Mouse (Mus musculus): ENCODE results near the gene S100pbp.

S100pbp gene
- long read RNA-seq, experiment 1, partial matches to known transcripts: 0 of 1 reads
- long read RNA-seq, experiment 1, other reads (novel, unspliced or antisense): 1 of 1 reads
- long read RNA-seq, experiment 2, partial matches to known transcripts: 0 of 3 reads
- long read RNA-seq, experiment 2, other reads (novel, unspliced or antisense): 3 of 3 reads

- intact Hi-C loops (cut with DNase I): loop anchor here (10.0 kb wide), 1 partner anchor 215 kb away; no protein-coding TSS in a partner anchor
Measured at GRCm38 (mm10) chr4:129189542-129190519, at the start of gene S100pbp, which contains the start of gene Yars. TSS of gene S100pbp (minus strand) at chr4:129189727. TSS of gene Yars (plus strand) at chr4:129189760.

DNA sequence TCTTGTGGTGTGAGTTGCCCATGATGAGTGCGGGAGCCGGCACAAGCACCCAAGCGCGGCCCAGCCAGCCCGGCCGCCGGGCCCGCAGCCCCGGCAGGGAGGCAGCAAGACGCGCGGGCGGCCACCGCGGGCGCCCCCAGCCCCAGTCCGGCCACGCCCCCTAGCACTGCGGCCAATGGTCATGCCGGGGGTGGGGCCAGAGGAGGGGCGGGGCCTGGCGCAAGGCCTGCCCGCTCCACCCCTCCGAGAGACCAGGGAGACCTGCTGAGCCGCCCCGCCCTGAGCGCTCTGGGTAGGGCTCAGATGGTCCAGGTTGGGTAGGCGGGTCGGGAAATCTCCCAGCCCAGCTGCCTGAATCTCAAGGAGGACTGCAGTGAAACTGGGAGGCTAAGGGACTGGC is 49.5 kb upstream of the S100pbp start:
- intact Hi-C loops (cut with DNase I): no loop called here

DNA sequence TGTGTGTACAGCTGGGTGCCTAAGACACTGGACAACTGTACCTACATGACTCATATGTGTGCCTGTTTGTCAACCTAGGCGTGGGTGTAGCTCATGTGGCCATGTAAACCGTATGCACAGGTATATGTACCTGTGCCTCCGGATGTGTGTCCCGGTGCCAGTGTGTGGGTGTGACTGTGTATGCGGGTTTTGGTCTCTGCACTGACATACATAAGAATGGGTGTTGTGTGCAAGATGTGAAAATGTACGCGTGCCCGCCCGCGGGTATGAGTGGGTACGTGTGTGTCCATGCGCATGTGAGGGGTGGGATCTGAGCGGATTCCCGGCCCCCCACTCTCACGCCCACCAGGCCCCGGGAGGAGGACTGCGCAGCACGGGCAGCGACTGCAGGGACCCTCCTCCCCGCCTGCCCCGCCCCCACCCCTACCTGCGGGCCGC is 49.1 kb upstream of the S100pbp start:
- intact Hi-C loops (cut with DNase I): no loop called here

GRCm38 (mm10) chr4:129237843-129238441 is 48.4 kb upstream of the S100pbp start:
- intact Hi-C loops (cut with DNase I): no loop called here

GRCm38 (mm10) chr4:129236236-129236813 is 46.8 kb upstream of the S100pbp start:
- intact Hi-C loops (cut with DNase I): no loop called here

- intact Hi-C loops (cut with DNase I): no loop called here
Measured at GRCm38 (mm10) chr4:129235147-129235546, 45.6 kb upstream of the S100pbp start.

- intact Hi-C loops (cut with DNase I): no loop called here
Measured at GRCm38 (mm10) chr4:129234488-129234887, 45.0 kb upstream of the S100pbp start.

- intact Hi-C loops (cut with DNase I): no loop called here
Measured at GRCm38 (mm10) chr4:129232561-129233360, 43.2 kb upstream of the S100pbp start.

DNA sequence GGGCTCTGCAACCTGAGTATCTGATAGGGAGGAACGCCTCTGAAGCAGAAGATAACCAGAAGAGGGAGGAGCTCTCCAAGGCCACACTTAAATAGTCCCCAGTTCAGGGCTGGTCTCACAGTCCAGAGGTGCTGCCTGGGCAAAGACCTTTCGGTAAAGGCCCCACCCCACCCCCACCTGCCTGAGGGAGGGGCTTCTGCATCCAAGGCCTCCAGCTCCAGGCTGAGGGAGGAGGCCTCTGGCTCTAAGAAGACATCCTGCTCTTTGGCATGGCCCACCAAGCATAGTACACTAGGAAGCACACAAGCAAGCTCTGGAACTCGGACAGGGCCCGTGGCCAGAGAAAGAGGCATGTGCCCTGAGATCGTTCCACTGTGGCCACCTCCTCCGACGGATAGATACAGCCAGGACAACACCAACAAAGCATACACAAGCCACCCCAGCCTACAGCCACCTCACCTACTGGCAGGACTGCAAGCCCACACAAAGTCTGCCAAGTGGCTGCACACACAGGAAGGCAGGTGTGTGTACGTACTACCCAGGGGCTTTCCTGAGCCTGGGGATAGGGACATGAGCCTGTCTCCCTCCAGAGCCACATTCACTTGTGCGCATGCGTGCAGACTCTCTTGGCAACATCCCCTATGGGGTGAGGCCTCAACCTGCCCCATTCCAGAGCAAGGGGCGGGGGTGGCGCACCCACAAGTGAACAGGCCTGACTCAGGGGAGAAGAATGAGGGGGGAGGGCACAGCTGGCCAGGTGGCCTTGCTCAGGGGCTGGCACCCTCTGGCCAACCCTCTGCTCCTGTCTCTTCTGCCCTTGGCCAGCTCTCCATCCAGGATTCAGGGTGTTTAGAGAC is 42.3 kb upstream of the S100pbp start:
- intact Hi-C loops (cut with DNase I): no loop called here

DNA sequence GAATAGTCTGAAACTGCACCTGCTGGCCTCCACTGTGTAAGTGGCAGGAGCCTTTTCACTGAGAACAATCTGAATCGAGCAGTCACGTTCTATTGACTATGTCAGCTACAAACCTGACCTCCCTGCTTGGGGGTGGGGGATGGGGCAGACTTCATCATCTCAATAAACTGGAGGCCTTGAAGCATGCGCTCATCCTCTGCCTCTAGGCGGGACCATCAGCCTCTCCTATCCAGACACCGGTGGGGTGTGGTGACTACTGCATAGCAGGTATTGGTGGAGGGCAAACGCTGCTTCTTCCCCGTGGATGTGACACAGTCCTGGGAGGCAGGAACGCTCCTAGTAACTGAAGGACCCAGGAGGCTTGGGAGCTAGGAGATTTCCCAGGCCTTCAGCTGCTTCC is 41.4 kb upstream of the S100pbp start:
- intact Hi-C loops (cut with DNase I): no loop called here

DNA sequence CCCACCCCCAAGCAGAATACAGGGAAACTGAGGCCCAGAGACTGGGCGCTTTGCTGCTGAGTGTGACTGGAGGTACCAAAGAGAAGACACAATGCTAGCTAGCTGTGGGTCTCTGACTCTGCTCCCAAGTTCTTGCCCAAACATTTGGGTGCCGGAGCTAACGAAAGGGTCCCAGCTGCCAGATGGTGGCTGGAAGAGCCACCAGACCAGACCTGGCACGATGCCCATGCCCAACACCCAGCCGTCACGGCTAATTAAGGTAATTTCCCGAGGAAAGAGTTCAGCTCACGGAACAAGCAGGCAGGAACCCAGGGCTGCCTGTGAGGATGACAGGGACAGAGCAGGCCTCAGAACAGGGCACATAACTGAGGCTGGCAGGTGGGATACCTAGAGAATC is 38.5 kb upstream of the S100pbp start:
- intact Hi-C loops (cut with DNase I): no loop called here

- intact Hi-C loops (cut with DNase I): no loop called here
Measured at GRCm38 (mm10) chr4:129227170-129227984, 37.9 kb upstream of the S100pbp start.

DNA sequence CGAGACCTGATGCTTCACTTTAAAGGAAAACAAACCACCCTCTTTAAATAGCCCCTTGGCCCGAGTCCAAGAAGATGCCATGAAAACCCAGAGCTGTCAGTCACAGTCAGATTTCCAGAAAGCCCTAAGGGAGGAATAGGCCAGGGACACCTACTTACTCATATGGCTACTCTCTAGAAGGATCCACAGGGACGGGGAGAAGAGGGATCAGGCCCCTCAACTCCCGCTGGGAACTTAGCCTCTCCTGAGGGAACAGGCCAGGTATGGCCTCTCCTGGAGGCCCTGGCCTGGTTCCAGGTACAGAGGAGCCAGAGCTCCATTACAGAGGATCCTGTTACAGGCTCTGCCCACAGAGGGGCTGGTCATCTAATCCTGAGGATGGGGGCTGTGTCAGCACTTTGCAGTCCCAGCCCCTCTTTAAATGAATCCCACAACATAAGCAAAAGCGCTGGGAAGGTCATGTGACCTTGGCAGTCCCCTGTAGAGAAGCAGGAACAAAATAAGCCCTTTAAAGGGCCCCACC is 37.0 kb upstream of the S100pbp start:
- intact Hi-C loops (cut with DNase I): no loop called here

DNA sequence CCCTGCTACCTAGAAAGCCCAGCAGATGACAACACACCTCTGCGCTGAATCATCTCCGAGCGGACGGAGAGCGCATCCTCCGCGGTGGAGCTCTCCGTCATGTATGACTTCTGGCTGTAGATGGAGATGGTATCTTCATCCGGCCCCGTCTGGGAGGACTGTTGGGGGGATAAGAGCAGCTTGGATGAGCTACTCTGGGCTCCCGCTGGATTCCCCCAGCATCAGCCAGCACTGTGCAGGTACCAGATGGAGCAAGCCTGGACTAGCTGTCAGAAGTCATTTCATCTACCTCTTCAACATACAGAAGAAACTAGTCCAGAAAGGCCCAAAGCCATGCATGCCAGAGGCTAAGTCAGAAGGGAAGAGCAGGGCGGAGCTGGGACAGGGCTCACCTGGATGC is 35.8 kb upstream of the S100pbp start:
- intact Hi-C loops (cut with DNase I): no loop called here

DNA sequence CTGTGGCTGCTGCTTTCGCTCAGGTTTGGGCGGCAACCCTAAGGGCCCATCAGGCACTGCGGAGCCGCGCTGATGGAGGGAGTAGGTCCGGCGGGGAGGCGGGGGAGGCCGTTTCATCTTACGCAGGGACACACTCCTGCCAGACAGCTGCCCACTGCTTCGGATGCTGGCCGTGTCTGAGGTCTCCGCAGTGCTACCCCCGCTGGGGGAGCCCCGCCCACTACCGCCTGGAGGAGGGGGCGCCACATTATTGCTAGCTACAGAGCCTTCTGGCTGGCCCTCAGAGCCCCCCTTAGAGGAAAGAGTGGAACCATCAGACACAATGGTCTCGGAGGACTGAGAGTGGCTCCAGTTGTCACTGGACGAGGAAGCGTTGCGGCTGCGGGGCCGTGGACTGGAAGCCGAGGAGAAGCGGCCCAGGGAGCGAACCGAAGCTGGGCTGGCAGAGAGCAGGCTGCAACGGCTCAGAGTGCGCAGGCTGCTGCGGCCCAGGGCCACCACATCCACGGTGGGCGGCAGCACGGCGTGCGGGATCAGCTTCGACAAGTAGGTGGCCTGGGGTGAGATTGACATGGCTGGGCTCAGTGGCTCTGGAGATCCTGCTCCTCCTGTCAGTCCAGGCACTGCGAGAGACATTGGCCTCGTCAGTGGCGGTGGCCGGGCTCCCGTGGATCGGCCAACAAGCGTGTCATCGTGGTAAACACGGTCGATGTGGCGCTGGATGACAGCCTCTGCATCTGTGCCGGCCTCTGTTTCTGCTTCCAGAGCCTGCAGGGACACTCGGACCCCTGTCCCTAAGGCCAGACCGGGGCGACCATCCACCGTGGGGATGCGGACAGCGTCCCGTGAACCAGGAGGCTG is 34.1 kb upstream of the S100pbp start:
- intact Hi-C loops (cut with DNase I): no loop called here

- intact Hi-C loops (cut with DNase I): no loop called here
Measured at GRCm38 (mm10) chr4:129222019-129222925, 32.7 kb upstream of the S100pbp start.

Data from adrenal gland (tissue).